In genomic region chr13:60488131-60488883, GRCm38 (mm10) we compare ENCODE assay signal across 10 mouse cellular contexts.
DNase-seq lines count a peak whose midpoint lies in the region; ATAC-seq and TF ChIP-seq lines count a peak whose summit lies in the region.
"Had no signal": no experiment of that assay in that cellular context is flagged by ENCODE, and none has a peak within 500 bp of the region (broad histone marks: within the 10 kb centered on the region; RNA-seq: fewer than 3 reads in every experiment).

No protein-coding gene starts in this region.

- H3K9ac ChIP-seq in hindbrain, embryonic 12.5 days: no peak overlapping the region
- no peak overlapping the region for H3K9ac ChIP-seq in lung, postnatal 0 days (replicated peaks; ENCODE audit: low read depth)

- no peak for DNase-seq in hindbrain, embryonic 10.5 days (ENCODE audit: low spot score)
- DNase-seq in brain, embryonic 14.5 days (ENCODE audit: low read depth): peak; percentile 59
- peak; percentile 82 for DNase-seq in fibroblast of lung, adult 2 months (ENCODE audit: low read depth)
- peak; percentile 75 for DNase-seq in kidney, adult 2 months
- peak; percentile 52 for DNase-seq in lung, postnatal 0 days (ENCODE audit: low spot score)

- no peak for TF ChIP-seq POLR2A in brain, embryonic 14.5 days (IDR thresholded peaks at IDR 0.05; ENCODE audit: borderline replicate concordance, extremely low read depth, insufficient read depth, insufficient read length, poor library complexity, severe bottlenecking)
- TF ChIP-seq POLR2A in kidney, adult 2 months (IDR thresholded peaks at IDR 0.05; ENCODE audit: low read depth, low read length): no peak

- ATAC-seq in hindbrain, embryonic 12.5 days (ENCODE audit: low FRiP score): no peak
- ATAC-seq in lung, postnatal 0 days: peak; percentile 65
- no peak for ATAC-seq in granulocyte monocyte progenitor cell, adult 5-6 weeks (replicated peaks; ENCODE audit: poor library complexity, severe bottlenecking)
- ATAC-seq in megakaryocyte-erythroid progenitor cell, adult 5-6 weeks (replicated peaks; ENCODE audit: low FRiP score, low TSS enrichment, poor library complexity, severe bottlenecking): no peak

- no peak for TF ChIP-seq EP300 in lung, postnatal 0 days (IDR thresholded peaks at IDR 0.05)

- H3K4me2 ChIP-seq in hindbrain, embryonic 12.5 days (replicated peaks): no peak overlapping the region
- no peak overlapping the region for H3K4me2 ChIP-seq in lung, postnatal 0 days (replicated peaks; ENCODE audit: low read depth, low read length)

- H3K27me3 ChIP-seq in hindbrain, embryonic 10.5 days (ENCODE audit: insufficient read depth, poor library complexity, severe bottlenecking): no peaks in the 10 kb centered on the region
- H3K27me3 ChIP-seq in hindbrain, embryonic 12.5 days: no peaks in the 10 kb centered on the region
- no peaks in the 10 kb centered on the region for H3K27me3 ChIP-seq in kidney, adult 2 months (replicated peaks; ENCODE audit: control insufficient read depth, insufficient read depth, low read length)
- H3K27me3 ChIP-seq in lung, postnatal 0 days (replicated peaks; ENCODE audit: insufficient read depth, low read length): no peaks in the 10 kb centered on the region

- H3K9me3 ChIP-seq in hindbrain, embryonic 10.5 days: 0 out of 2 replicates have a peak, but pooled peaks cover 10% of the 10 kb centered on the region
- H3K9me3 ChIP-seq in hindbrain, embryonic 12.5 days (replicated peaks): no peaks in the 10 kb centered on the region
- H3K9me3 ChIP-seq in lung, postnatal 0 days (ENCODE audit: low read length): no peaks in the 10 kb centered on the region

- no peaks in the 10 kb centered on the region for H3K36me3 ChIP-seq in hindbrain, embryonic 10.5 days
- no peaks in the 10 kb centered on the region for H3K36me3 ChIP-seq in hindbrain, embryonic 12.5 days
- H3K36me3 ChIP-seq in kidney, adult 2 months (ENCODE audit: control insufficient read depth, insufficient read depth, low read length): no peaks in the 10 kb centered on the region
- no peaks in the 10 kb centered on the region for H3K36me3 ChIP-seq in lung, postnatal 0 days (ENCODE audit: insufficient read depth, low read length)

- 82% methylated on average over 13 of the region's 13 CpGs for WGBS in hindbrain, embryonic 10.5 days
- WGBS in hindbrain, embryonic 12.5 days: 69% methylated on average over 13 of the region's 13 CpGs
- 34% methylated on average over 13 of the region's 13 CpGs for WGBS in kidney, adult 2 months
- WGBS in lung, postnatal 0 days: 26% methylated on average over 13 of the region's 13 CpGs

- peaks cover 7% of the 10 kb centered on the region; the same call in 1 of the 2 replicates for H3K4me1 ChIP-seq in hindbrain, embryonic 10.5 days (replicated peaks)
- H3K4me1 ChIP-seq in hindbrain, embryonic 12.5 days: peaks cover 7% of the 10 kb centered on the region
- peaks cover 12% of the 10 kb centered on the region; the same call in 1 of the 2 replicates for H3K4me1 ChIP-seq in kidney, adult 2 months (ENCODE audit: control insufficient read depth, insufficient read depth, low read length)
- H3K4me1 ChIP-seq in lung, postnatal 0 days (ENCODE audit: insufficient read depth, low read depth, low read length): peaks cover 10% of the 10 kb centered on the region; the same call in 1 of the 2 replicates
- H3K4me1 ChIP-seq: megakaryocyte, embryonic 14.5 days had no signal

- peak overlapping the region; percentile 46; the same call in 1 of the 2 replicates for H3K27ac ChIP-seq in hindbrain, embryonic 10.5 days
- no peak overlapping the region for H3K27ac ChIP-seq in hindbrain, embryonic 12.5 days
- H3K27ac ChIP-seq in kidney, adult 2 months (ENCODE audit: insufficient read depth, low read depth, low read length): 0 out of 2 replicates have a peak overlapping the region, but pooled peaks have one; percentile 28
- peak overlapping the region; percentile 58 for H3K27ac ChIP-seq in lung, postnatal 0 days (ENCODE audit: low read length)

- no peak for TF ChIP-seq CTCF in brain, embryonic 14.5 days (IDR thresholded peaks at IDR 0.05; ENCODE audit: borderline replicate concordance, extremely low read depth, insufficient read depth, insufficient read length)
- no peak for TF ChIP-seq CTCF in kidney, adult 2 months (conservative IDR thresholded peaks at IDR 0.05; ENCODE audit: insufficient read depth, insufficient read length, low read depth, low read length)
- no peak for TF ChIP-seq CTCF in lung, postnatal 0 days (IDR thresholded peaks at IDR 0.05)

- H3K4me3 ChIP-seq in hindbrain, embryonic 10.5 days: no peak overlapping the region
- no peak overlapping the region for H3K4me3 ChIP-seq in hindbrain, embryonic 12.5 days
- no peak overlapping the region for H3K4me3 ChIP-seq in kidney, adult 2 months (ENCODE audit: insufficient read depth, low read depth, low read length)
- no peak overlapping the region for H3K4me3 ChIP-seq in lung, postnatal 0 days (ENCODE audit: low read depth, low read length)
- H3K4me3 ChIP-seq: erythroblast, embryonic 14.5 days; megakaryocyte, embryonic 14.5 days had no signal
